Mouse (Mus musculus) hematopoietic stem cell, adult 5-6 weeks (primary cell): ENCODE measurements around the gene Ogn. TPM values are rescaled to one million over a fixed set of nuclear protein-coding genes. Genes with fewer than 3 reads are reported as not detected.

ENCODE experiments used
- ATAC-seq, 2 experiments: fragments of 125-278 bp in 1 of 2; replicated peaks in 1 of 2; 2 replicates each; pipeline ENCODE4 v1.8.0; 2016 to 2017; ENCODE audit warnings: inconsistent platforms in 2 of 2, mild to moderate bottlenecking in 2 of 2, moderate number of reproducible peaks in 2 of 2, low read depth in 1 of 2, moderate TSS enrichment in 1 of 2; ENCODE audit not compliant: low FRiP score in 2 of 2, poor library complexity in 2 of 2, severe bottlenecking in 2 of 2, insufficient read depth in 1 of 2, low TSS enrichment in 1 of 2
- total RNA-seq: library from RNA; stranded (forward); fragments of 172-1452, 232-1000 nt; gene quantifications from 2 replicates; pipeline ENCODE4 v1.2.3, GENCODE M21; 2017

The Ogn gene
- total RNA-seq, 1 experiment from 2014 or later: not detected

- ATAC-seq: no peak
Measured at GRCm38 (mm10) chr13:49639965-49640364, 32.1 kb downstream of the Ogn start.

GRCm38 (mm10) chr13:49642650-49643049 lies 34.8 kb downstream of the Ogn start:
- no peak for ATAC-seq

GRCm38 (mm10) chr13:49643669-49644362 lies 36.0 kb downstream of the Ogn start:
- ATAC-seq: no peak

- ATAC-seq: no peak
Measured at GRCm38 (mm10) chr13:49644731-49645529, 37.1 kb downstream of the Ogn start.

- no peak for ATAC-seq
Measured at GRCm38 (mm10) chr13:49646019-49646418, 38.2 kb downstream of the Ogn start.

GRCm38 (mm10) chr13:49651136-49651535 lies 43.3 kb downstream of the Ogn start:
- ATAC-seq: no peak

- no peak for ATAC-seq
Measured at GRCm38 (mm10) chr13:49651781-49652351, 44.0 kb downstream of the Ogn start.

GRCm38 (mm10) chr13:49652481-49653179 lies 44.8 kb downstream of the Ogn start, which contains the start of the genes Cenpp and Nol8:
Gene Cenpp (minus strand): TSS chr13:49652785.
Gene Nol8 (plus strand): TSS chr13:49653078.
- ATAC-seq: peak; percentile 97 to 99

GRCm38 (mm10) chr13:49653180-49653541 lies 45.3 kb downstream of the Ogn start:
- ATAC-seq: peak; percentile 39 to 47

Other genes starting within 250 kb of the Ogn start
- gene Ippk, start 186.8 kb upstream of the Ogn start, total RNA-seq: 11.0 and 12.2 TPM in 2 replicates
- 4.7 and 10.5 TPM in 2 replicates for gene Tes3-ps, start 114.7 kb upstream of the Ogn start, total RNA-seq
- gene Ecm2, start 103.2 kb upstream of the Ogn start, total RNA-seq: 0.25 and 0.69 TPM in 2 replicates
- gene Aspn, start 63.6 kb upstream of the Ogn start, total RNA-seq: not detected in 2 replicates
- not detected in 2 replicates for gene Omd, start 25.6 kb upstream of the Ogn start, total RNA-seq
- 18.9 and 36.8 TPM in 2 replicates for gene Cenpp, start 44.7 kb downstream of the Ogn start, total RNA-seq
- gene Nol8, start 45.0 kb downstream of the Ogn start, total RNA-seq: 51.5 and 76.6 TPM in 2 replicates
- gene Iars, start 74.1 kb downstream of the Ogn start, total RNA-seq: 52.3 and 63.5 TPM in 2 replicates
- not detected in 2 replicates for gene Gm30302, start 191.0 kb downstream of the Ogn start, total RNA-seq